Mouse (Mus musculus): ENCODE measurements around the gene Rps6ka4.

DNA sequence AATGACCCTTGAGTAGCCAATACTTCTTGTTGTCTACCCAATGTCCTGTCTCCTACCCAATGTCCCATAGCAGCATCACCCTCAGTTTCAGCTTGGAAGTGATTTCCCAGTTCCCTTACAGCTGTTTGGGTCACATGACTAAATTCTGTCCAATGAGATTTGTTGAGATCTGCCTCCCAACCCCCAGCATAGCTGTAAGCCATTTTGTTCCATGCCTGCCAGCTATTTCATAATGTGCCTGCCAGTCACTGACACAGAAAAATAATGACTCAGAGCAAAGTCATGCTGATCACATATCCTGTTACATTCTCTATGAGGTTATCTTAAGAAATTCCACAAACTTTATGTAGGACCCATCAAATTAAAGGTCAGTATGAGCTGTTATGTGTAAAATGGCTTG is 36.4 kb upstream of the Rps6ka4 start:
- TF ChIP-seq CHD2 (IDR thresholded peaks at IDR 0.05; ENCODE audit: low read depth, low read length) (no peak), ZNF384 (IDR thresholded peaks at IDR 0.05; ENCODE audit: low read depth, low read length) (no peak), ZC3H11A (IDR thresholded peaks at IDR 0.05; ENCODE audit: borderline replicate concordance, low read depth, low read length) (no peak)
